Mouse (Mus musculus) heart, postnatal 4 days (tissue): ENCODE measurements around the gene Kcp. TPM values are rescaled to one million over a fixed set of nuclear protein-coding genes. Genes with fewer than 3 reads are reported as not detected.
A peak's percentile ranks its signal among the peaks of the same experiment; 100 is the strongest.

Experiments
- DNase-seq: peaks from one replicate; pipeline ENCODE4 v3.0.0; 2021
- total RNA-seq, 2 experiments: library from RNA; stranded (reverse); gene quantifications; 2 replicates each; pipeline ENCODE4 v1.2.3; 2021

Gene Kcp
- 10 to 100 TPM; 11.6 to 15.1 TPM for total RNA-seq

GRCm38 (mm10) chr6:29507447-29508309 lies at the start of gene Kcp:
Gene Kcp (minus strand): TSS chr6:29507952.
- peak; percentile 43 for DNase-seq

- DNase-seq: no peak
Observed at GRCm38 (mm10) chr6:29557112-29557511, 49.4 kb upstream of the Kcp start.

- no peak for DNase-seq
Observed at GRCm38 (mm10) chr6:29552526-29552925, 44.8 kb upstream of the Kcp start.

- no peak for DNase-seq
Observed at GRCm38 (mm10) chr6:29548086-29548485, 40.3 kb upstream of the Kcp start.

GRCm38 (mm10) chr6:29547582-29547981 lies 39.8 kb upstream of the Kcp start:
- no peak for DNase-seq

GRCm38 (mm10) chr6:29545611-29546010 lies 37.9 kb upstream of the Kcp start:
- DNase-seq: no peak

GRCm38 (mm10) chr6:29540956-29541355 lies 33.2 kb upstream of the Kcp start:
- DNase-seq: no peak

- no peak for DNase-seq
Observed at GRCm38 (mm10) chr6:29540223-29540622, 32.5 kb upstream of the Kcp start.

GRCm38 (mm10) chr6:29539502-29539901 lies 31.8 kb upstream of the Kcp start:
- no peak for DNase-seq

GRCm38 (mm10) chr6:29537221-29537620 lies 29.5 kb upstream of the Kcp start:
- no peak for DNase-seq

- DNase-seq: peak; percentile 35
Observed at GRCm38 (mm10) chr6:29536651-29537193, 29.0 kb upstream of the Kcp start.

- DNase-seq: peak; percentile 57
Observed at GRCm38 (mm10) chr6:29535316-29535715, 27.6 kb upstream of the Kcp start.

- DNase-seq: no peak
Observed at GRCm38 (mm10) chr6:29530050-29530449, 22.3 kb upstream of the Kcp start.

GRCm38 (mm10) chr6:29529444-29529820 lies 21.7 kb upstream of the Kcp start:
- DNase-seq: no peak

- no peak for DNase-seq
Observed at GRCm38 (mm10) chr6:29528561-29529443, 21.1 kb upstream of the Kcp start.

- no peak for DNase-seq
Observed at GRCm38 (mm10) chr6:29528165-29528505, 20.4 kb upstream of the Kcp start.

- no peak for DNase-seq
Observed at GRCm38 (mm10) chr6:29527361-29528164, 19.8 kb upstream of the Kcp start.

GRCm38 (mm10) chr6:29526281-29527251 lies 18.8 kb upstream of the Kcp start, which contains the start of gene Irf5:
Gene Irf5 (plus strand): TSS chr6:29526625.
- DNase-seq: peak; percentile 35

- DNase-seq: peak; percentile 42
Observed at GRCm38 (mm10) chr6:29525256-29525655, 17.5 kb upstream of the Kcp start.

GRCm38 (mm10) chr6:29524034-29524489 lies 16.3 kb upstream of the Kcp start:
- peak; percentile 66 for DNase-seq
